Mouse (Mus musculus) cerebellum, adult (tissue): ENCODE measurements around the gene Mrpl10.

ENCODE experiments used
- ATAC-seq: cut with Nextera tagmentation; 2 replicates; pipeline ENCODE4 v1.9.2; 2017; ENCODE audit warnings: mild to moderate bottlenecking, moderate library complexity, mixed read lengths; ENCODE audit not compliant: insufficient number of reproducible peaks, low FRiP score, low TSS enrichment

Gene Mrpl10

GRCm38 (mm10) chr11:97025721-97026344 lies 15.5 kb upstream of the Mrpl10 start:
- 0 out of 2 replicates have a peak, but pooled peaks have one; percentile 22 for ATAC-seq

DNA sequence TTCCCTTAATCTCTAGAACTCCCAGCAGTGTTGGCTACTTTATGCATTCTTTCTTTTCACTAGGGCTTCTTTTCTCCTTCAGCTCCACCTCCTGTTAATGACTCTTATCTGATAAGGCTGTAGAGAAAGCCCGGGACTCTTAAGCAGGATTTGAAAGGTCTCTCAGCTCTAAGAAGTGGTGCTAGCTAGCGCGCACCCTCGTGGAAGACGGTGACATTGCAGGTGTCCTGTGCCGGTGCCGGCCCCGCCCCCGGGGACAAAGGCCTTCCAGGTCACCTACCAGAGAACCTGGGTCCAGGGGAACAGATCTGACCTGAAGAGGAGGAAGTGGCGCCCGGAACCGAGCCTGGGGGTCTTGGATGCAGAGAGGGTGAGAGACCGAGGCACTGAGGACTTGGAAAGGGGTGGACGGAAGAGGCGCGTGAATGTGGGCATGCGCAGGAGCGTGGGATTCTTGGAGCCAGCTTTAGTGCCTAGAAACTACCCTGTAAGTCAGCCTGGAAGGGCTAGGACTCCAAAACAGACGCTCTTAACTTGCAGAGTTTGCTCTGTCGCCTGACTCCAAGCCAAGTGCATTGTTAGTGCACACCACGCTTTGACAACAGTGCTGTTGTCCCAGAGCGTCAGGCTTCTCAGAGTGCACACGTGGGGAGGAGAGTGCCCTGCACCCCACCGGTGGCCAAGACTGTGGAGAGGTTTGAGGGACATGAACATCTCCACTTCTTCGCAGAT lies 11.5 kb upstream of the Mrpl10 start, which contains the start of gene Scrn2:
Gene Scrn2 (plus strand): TSS at position 253 of the 732 bp plus-strand sequence.
- peak; percentile 67; the same call in 1 of the 2 replicates for ATAC-seq

- ATAC-seq: no peak
Observed at GRCm38 (mm10) chr11:97030426-97030825, 10.9 kb upstream of the Mrpl10 start.

DNA sequence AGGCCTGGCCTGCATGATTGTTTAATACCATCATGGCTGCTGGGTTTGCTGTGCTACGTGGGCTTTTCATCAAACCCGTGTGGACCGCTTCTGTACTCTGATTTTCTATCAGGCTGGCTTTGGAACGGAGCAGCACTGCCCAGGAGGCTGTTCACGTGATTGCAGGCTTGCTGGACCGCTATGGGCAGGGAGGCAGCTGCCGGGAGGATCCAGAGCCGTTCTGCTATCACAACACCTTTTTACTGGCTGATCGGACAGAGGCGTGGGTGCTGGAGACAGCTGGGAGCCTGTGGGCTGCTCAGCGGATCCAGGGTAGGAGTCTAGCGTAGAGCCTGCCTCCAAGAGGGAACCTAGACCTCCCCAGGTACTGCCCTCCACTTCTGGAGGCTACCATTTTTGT lies 9.4 kb upstream of the Mrpl10 start:
- no peak for ATAC-seq

DNA sequence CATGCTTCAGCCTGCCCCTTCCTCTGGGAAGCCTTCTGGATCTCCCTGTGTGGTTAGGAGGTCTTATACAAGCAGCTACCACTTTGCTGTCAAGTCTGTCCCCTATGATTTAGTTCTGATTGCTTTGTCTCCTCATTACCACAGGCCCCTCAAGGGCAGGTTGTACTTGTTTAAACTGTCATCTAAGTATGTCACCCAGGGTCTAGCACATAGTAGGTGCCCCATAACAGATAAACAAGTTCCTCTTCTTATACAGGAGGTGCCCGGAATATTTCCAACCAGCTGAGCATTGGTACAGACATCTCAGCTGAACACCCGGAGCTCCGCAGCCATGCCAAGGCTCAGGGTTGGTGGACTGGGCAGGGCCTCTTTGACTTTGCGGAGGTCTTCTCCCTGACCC lies 8.9 kb upstream of the Mrpl10 start:
- no peak for ATAC-seq

- ATAC-seq: no peak
Observed at GRCm38 (mm10) chr11:97033781-97034180, 7.6 kb upstream of the Mrpl10 start.

GRCm38 (mm10) chr11:97036141-97036540 lies 5.2 kb upstream of the Mrpl10 start:
- ATAC-seq: no peak

DNA sequence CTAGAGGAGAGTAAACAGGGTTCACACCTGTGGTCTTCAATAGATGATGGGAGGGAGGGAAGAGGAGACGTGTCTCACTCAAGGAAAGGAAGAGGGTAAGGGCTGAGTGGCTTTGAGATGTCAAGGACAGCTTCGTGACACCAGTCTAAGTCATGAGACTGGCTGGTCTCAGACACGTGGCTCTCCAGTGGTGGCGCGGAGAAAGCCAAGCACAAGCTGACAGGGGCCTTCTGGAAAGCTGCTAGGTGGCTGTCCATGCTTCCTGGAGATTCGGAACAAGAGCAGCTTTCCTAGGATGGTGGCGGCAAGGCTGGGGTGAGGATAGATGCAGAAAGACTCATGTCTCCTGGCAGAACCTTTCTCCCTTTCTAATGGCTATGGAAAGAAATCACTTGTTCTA lies 2.5 kb upstream of the Mrpl10 start:
- no peak for ATAC-seq

DNA sequence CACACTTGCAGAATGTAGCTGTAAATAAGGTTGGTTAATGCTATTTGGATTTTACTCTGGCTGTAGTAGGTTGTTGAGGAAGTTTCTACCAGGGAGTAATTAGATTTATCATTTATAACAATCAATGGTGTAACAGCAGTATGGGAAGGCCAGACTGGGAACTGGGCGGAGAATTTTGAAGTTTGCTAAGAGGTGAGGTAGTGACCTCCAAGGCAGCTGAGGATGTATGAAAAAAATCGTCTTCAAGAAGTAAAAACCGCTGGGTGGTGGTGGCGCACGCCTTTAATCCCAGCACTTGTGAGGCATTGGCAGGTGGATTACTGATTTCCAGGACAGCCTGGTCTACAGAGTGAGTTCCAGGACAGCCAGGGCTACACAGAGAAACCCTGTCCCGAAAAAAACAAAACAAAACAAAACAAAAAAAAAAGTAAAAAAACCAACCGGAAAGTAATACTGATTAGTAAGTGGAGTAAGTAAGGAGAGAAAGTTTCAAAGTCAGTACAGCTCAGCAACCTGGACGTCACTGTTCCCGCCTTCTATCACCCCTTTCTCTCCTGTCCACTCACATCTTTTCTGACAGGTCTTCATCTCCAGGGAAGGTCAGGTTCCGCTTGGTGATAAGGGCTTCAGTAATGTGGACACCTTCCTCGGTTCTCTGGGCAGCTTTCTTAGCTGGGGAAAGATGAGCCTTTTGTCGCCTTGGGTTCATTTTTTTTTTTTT lies 899 bp upstream of the Mrpl10 start:
- no peak for ATAC-seq

- ATAC-seq: no peak
Observed at GRCm38 (mm10) chr11:97044902-97045301, 3.5 kb downstream of the Mrpl10 start.

GRCm38 (mm10) chr11:97045861-97046260 lies 4.5 kb downstream of the Mrpl10 start:
- ATAC-seq: no peak

DNA sequence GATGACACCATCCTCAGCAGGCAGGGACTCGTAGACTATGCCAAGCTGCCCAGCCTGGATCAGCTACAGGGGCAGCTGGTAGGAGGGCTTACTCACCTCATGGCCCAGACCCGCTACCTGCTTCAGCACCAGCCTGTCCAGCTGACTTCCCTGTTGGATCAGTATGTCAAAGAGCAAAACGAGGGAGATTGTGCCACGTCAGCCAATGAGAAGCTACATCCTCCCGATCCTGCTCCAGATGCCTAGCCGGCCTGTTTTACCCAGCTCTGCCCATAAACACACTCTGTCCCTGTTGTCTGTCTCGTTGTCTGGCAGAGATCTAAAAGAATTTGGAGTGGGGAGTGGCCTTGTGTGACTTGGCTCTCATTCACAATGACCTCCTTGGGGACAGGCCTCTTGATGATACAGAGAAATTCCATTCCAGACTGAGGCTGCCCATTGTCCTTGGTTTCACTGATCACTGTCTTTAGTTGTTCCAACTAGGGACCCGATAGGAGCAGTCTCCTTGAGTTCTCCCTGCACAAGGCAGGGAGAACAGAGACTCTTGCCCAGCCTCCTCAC lies 6.8 kb downstream of the Mrpl10 start:
- ATAC-seq: no peak

- no peak for ATAC-seq
Observed at GRCm38 (mm10) chr11:97049492-97050085, 8.2 kb downstream of the Mrpl10 start.

- peak; percentile 73 for ATAC-seq
Observed at GRCm38 (mm10) chr11:97050216-97050943, 9.0 kb downstream of the Mrpl10 start, which contains the start of gene Osbpl7. TSS of gene Osbpl7 (plus strand) at chr11:97050628.

DNA sequence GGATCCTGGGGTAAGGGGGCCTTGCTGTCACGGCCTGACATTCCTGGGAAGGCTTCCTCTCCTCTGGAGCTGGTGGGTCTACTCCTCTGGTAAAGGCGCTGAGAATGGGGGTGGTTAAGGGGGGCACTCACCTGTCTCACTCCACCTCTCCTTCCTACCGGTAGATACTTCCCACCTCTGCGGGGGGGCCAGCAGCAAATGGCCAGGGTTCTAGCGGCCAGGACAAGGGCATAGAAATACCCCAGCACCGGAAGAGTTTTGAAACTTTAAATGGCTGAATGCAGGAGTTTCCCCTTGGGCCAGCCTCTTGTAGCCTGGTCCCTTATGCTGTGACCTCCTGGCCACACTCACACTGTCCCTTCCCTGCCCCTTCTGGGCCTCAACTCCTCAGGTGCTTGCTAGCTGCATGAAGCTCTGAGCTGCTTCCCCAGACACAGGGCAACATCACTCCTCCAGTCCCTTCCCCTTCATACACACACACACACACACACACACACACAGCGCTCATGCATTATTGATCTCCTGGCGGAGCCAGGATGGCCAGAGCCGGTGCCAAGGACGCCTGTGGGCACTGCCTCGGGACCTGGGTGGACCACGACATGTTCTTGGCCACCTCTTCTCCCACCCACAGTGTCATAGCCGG lies 9.7 kb downstream of the Mrpl10 start:
- no peak for ATAC-seq

GRCm38 (mm10) chr11:97052219-97052646 lies 10.9 kb downstream of the Mrpl10 start:
- no peak for ATAC-seq

- no peak for ATAC-seq
Observed at GRCm38 (mm10) chr11:97063274-97063920, 22.0 kb downstream of the Mrpl10 start.

DNA sequence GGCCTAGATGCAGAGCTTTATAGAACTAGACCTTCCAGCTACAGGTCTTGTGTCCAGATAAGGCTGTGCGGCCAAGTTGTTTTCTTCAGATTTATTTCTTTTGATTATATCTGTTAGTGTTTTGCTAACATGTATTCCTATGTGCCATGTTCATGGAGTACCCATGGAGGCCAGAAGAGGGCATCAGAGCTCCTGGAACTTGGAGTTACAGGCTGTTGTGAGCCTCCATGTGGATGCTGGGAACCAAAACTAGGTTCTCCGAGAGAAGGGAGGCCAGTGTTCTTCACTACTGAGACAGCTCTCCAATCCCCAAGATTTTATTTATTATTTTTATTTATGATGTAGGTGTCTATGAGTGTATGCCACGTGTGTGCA lies 22.5 kb downstream of the Mrpl10 start:
- no peak for ATAC-seq
